Mouse (Mus musculus) heart, embryonic 12.5 days (tissue): Measurements from ENCODE around the gene Rhd. TPM values are rescaled to one million over a fixed set of nuclear protein-coding genes. Genes with fewer than 3 reads are reported as not detected.
A peak's percentile ranks its signal among the peaks of the same experiment; 100 is the strongest.
"Not testable (repeated sequence)": the region's sequence is repeated elsewhere in the genome, so short reads cannot be mapped to it uniquely, and the experiment has no call there.

Source experiments
- ATAC-seq: fragments of 200-750 bp; cut with Nextera tagmentation; 2 replicates; pipeline ENCODE4 v1.8.0; 2017; ENCODE audit warnings: moderate TSS enrichment, moderate library complexity; ENCODE audit not compliant: insufficient number of reproducible peaks, low FRiP score
- H3K27ac ChIP-seq: fragments of 300-500 bp; sonication (generic); 2 replicates; pipeline ENCODE4 v1.5.1; 2016; ENCODE audit warnings: mild to moderate bottlenecking, moderate library complexity; ENCODE audit not compliant: poor library complexity, severe bottlenecking
- H3K27me3 ChIP-seq: fragments of 300-500 bp; sonication (generic); replicated peaks from 2 replicates; pipeline ENCODE4 v1.6.1; 2016; ENCODE audit warnings: mild to moderate bottlenecking, moderate library complexity
- H3K36me3 ChIP-seq: fragments of 300-500 bp; sonication (generic); 2 replicates; pipeline ENCODE4 v1.6.1; 2016; ENCODE audit warnings: mild to moderate bottlenecking, moderate library complexity
- H3K4me1 ChIP-seq: fragments of 300-500 bp; sonication (generic); replicated peaks from 2 replicates; pipeline ENCODE4 v1.6.1; 2016; ENCODE audit warnings: mild to moderate bottlenecking
- H3K4me2 ChIP-seq: fragments of 300-500 bp; sonication (generic); 2 replicates; pipeline ENCODE4 v1.6.1; 2016; ENCODE audit warnings: mild to moderate bottlenecking, moderate library complexity
- H3K4me3 ChIP-seq: fragments of 300-500 bp; sonication (generic); 2 replicates; pipeline ENCODE4 v1.5.1; 2016; ENCODE audit warnings: mild to moderate bottlenecking
- H3K9ac ChIP-seq: fragments of 300-500 bp; sonication (generic); 2 replicates; pipeline ENCODE4 v1.6.1; 2016; ENCODE audit warnings: mild to moderate bottlenecking, moderate library complexity
- H3K9me3 ChIP-seq: fragments of 300-500 bp; sonication (generic); replicated peaks from 2 replicates; pipeline ENCODE4 v1.6.1; 2016; ENCODE audit warnings: mild to moderate bottlenecking, moderate library complexity
- WGBS: fragments of 180-500 bp; shearing (Covaris S2); methylation state at CpG from one replicate; pipeline ENCODE4 v1.1.7; 2016; 5-methylcytosine and 5-hydroxymethylcytosine counted together
- polyA plus RNA-seq: library from polyadenylated mRNA; unstranded; fragments of >200 nt; fragmentation: Nextera tagmentation; extraction: Ambion mirVana; gene quantifications from 2 replicates; pipeline ENCODE4 v1.2.1, GENCODE M21; 2016

Gene Rhd
- polyA plus RNA-seq = 23.6 and 28.1 TPM in 2 replicates

- Histone ChIP-seq H3K4me1 (peaks cover 9% of the 10 kb centered on the region), H3K4me2 (peak within 1 kb of the TSS; percentile 13), H3K36me3 (no peaks in the 10 kb centered on the region), H3K9ac (peak within 1 kb of the TSS; percentile 56), H3K9me3 (no peaks in the 10 kb centered on the region), H3K4me3 (peak within 1 kb of the TSS; percentile 29), H3K27ac (peak within 1 kb of the TSS; percentile 56), H3K27me3 (0 out of 2 replicates have a peak, but pooled peaks cover 12% of the 10 kb centered on the region)
- WGBS = 32% methylated on average over 14 of the region's 14 CpGs
- peak; percentile 79 for ATAC-seq
Observed at GRCm38 (mm10) chr4:134863937-134864729, at the start of gene Rhd. Gene Rhd, plus strand, starts transcription at chr4:134864536.

GRCm38 (mm10) chr4:134817706-134818105 is 46.6 kb upstream of the Rhd start:
- WGBS = 78% methylated on average over 4 of the region's 4 CpGs
- Histone ChIP-seq H3K9ac (no peak overlapping the region), H3K36me3 (peaks cover 14% of the 10 kb centered on the region), H3K4me3 (no peak overlapping the region), H3K4me2 (no peak overlapping the region), H3K27ac (no peak overlapping the region), H3K9me3 (no peaks in the 10 kb centered on the region), H3K4me1 (peaks cover 17% of the 10 kb centered on the region), H3K27me3 (no peaks in the 10 kb centered on the region)
- ATAC-seq = no peak

GRCm38 (mm10) chr4:134821061-134821460 is 43.3 kb upstream of the Rhd start:
- H3K4me2 ChIP-seq = no peak overlapping the region
- no peak for ATAC-seq
- 76% methylated on average over 1 of the region's 1 CpGs for WGBS
- H3K27ac ChIP-seq = no peak overlapping the region
- no peaks in the 10 kb centered on the region for H3K9me3 ChIP-seq
- no peak overlapping the region for H3K4me3 ChIP-seq
- H3K27me3 ChIP-seq = no peaks in the 10 kb centered on the region
- H3K9ac ChIP-seq = no peak overlapping the region
- H3K4me1 ChIP-seq = peaks cover 8% of the 10 kb centered on the region
- peaks cover 24% of the 10 kb centered on the region for H3K36me3 ChIP-seq

GRCm38 (mm10) chr4:134823560-134823959 is 40.8 kb upstream of the Rhd start:
- Histone ChIP-seq H3K4me3 (no peak overlapping the region), H3K27me3 (no peaks in the 10 kb centered on the region), H3K9ac (no peak overlapping the region), H3K9me3 (no peaks in the 10 kb centered on the region), H3K27ac (no peak overlapping the region), H3K36me3 (peaks cover 39% of the 10 kb centered on the region), H3K4me2 (no peak overlapping the region), H3K4me1 (peaks cover 8% of the 10 kb centered on the region)
- WGBS = 67% methylated on average over 2 of the region's 2 CpGs
- no peak for ATAC-seq

- not testable (repeated sequence) for H3K9me3 ChIP-seq, H3K27ac ChIP-seq, H3K9ac ChIP-seq, ATAC-seq, H3K4me3 ChIP-seq, H3K4me2 ChIP-seq, H3K27me3 ChIP-seq, H3K4me1 ChIP-seq
- 93% methylated on average over 11 of the region's 11 CpGs for WGBS
- peaks cover 46% of the 10 kb centered on the region for H3K36me3 ChIP-seq
Observed at GRCm38 (mm10) chr4:134825864-134826263, 38.5 kb upstream of the Rhd start.

GRCm38 (mm10) chr4:134826348-134826747 is 38.0 kb upstream of the Rhd start:
- Histone ChIP-seq H3K27ac (no peak overlapping the region), H3K4me2 (no peak overlapping the region), H3K9ac (no peak overlapping the region), H3K27me3 (no peaks in the 10 kb centered on the region), H3K4me1 (peaks cover 6% of the 10 kb centered on the region), H3K36me3 (peaks cover 50% of the 10 kb centered on the region), H3K9me3 (no peaks in the 10 kb centered on the region), H3K4me3 (no peak overlapping the region)
- no peak for ATAC-seq

GRCm38 (mm10) chr4:134827806-134828205 is 36.5 kb upstream of the Rhd start:
- Histone ChIP-seq H3K4me3 (no peak overlapping the region), H3K27ac (no peak overlapping the region), H3K4me2 (no peak overlapping the region), H3K9me3 (no peaks in the 10 kb centered on the region), H3K9ac (no peak overlapping the region), H3K4me1 (no peaks in the 10 kb centered on the region), H3K27me3 (no peaks in the 10 kb centered on the region), H3K36me3 (peaks cover 61% of the 10 kb centered on the region)
- 88% methylated on average over 11 of the region's 11 CpGs for WGBS
- ATAC-seq = no peak

GRCm38 (mm10) chr4:134831934-134832333 is 32.4 kb upstream of the Rhd start:
- H3K4me2 ChIP-seq = no peak overlapping the region
- no peak overlapping the region for H3K4me3 ChIP-seq
- no peaks in the 10 kb centered on the region for H3K27me3 ChIP-seq
- H3K27ac ChIP-seq = no peak overlapping the region
- peaks cover 54% of the 10 kb centered on the region for H3K36me3 ChIP-seq
- H3K4me1 ChIP-seq = no peaks in the 10 kb centered on the region
- no peak overlapping the region for H3K9ac ChIP-seq
- H3K9me3 ChIP-seq = no peaks in the 10 kb centered on the region
- ATAC-seq = no peak
- 94% methylated on average over 3 of the region's 3 CpGs for WGBS

- no peak overlapping the region for H3K4me3 ChIP-seq
- no peaks in the 10 kb centered on the region for H3K27me3 ChIP-seq
- H3K36me3 ChIP-seq = peaks cover 35% of the 10 kb centered on the region
- no peak overlapping the region for H3K4me2 ChIP-seq
- no peak overlapping the region for H3K9ac ChIP-seq
- H3K9me3 ChIP-seq = no peaks in the 10 kb centered on the region
- ATAC-seq = no peak
- no peaks in the 10 kb centered on the region for H3K4me1 ChIP-seq
- H3K27ac ChIP-seq = no peak overlapping the region
- WGBS = 92% methylated on average over 4 of the region's 4 CpGs
Observed at GRCm38 (mm10) chr4:134835486-134835885, 28.9 kb upstream of the Rhd start.

- ATAC-seq = no peak
- 68% methylated on average over 1 of the region's 1 CpGs for WGBS
Observed at GRCm38 (mm10) chr4:134838221-134838620, 26.1 kb upstream of the Rhd start.

GRCm38 (mm10) chr4:134838706-134839105 is 25.6 kb upstream of the Rhd start:
- H3K9me3 ChIP-seq, H3K9ac ChIP-seq, H3K4me1 ChIP-seq, ATAC-seq, H3K4me2 ChIP-seq, H3K27ac ChIP-seq, H3K27me3 ChIP-seq, H3K4me3 ChIP-seq, H3K36me3 ChIP-seq: not testable (repeated sequence)
- 83% methylated on average over 3 of the region's 3 CpGs for WGBS

More at GRCm38 (mm10) chr4:134838221-134838620, 26.1 kb upstream of the Rhd start:
- no peak overlapping the region for H3K9ac ChIP-seq
- no peaks in the 10 kb centered on the region for H3K9me3 ChIP-seq
- H3K4me1 ChIP-seq = no peaks in the 10 kb centered on the region
- H3K36me3 ChIP-seq = peaks cover 13% of the 10 kb centered on the region
- H3K27ac ChIP-seq = no peak overlapping the region
- no peak overlapping the region for H3K4me3 ChIP-seq
- H3K27me3 ChIP-seq = no peaks in the 10 kb centered on the region
- no peak overlapping the region for H3K4me2 ChIP-seq

GRCm38 (mm10) chr4:134840231-134840630 is 24.1 kb upstream of the Rhd start:
- no peak overlapping the region for H3K4me2 ChIP-seq
- H3K27me3 ChIP-seq = no peaks in the 10 kb centered on the region
- 95% methylated on average over 1 of the region's 1 CpGs for WGBS

More at GRCm38 (mm10) chr4:134840231-134840630, 24.1 kb upstream of the Rhd start:
- Histone ChIP-seq H3K4me1 (peaks cover 1% of the 10 kb centered on the region; the same call in 1 of the 2 replicates), H3K4me3 (no peak overlapping the region), H3K9ac (no peak overlapping the region), H3K36me3 (peaks cover 9% of the 10 kb centered on the region), H3K9me3 (no peaks in the 10 kb centered on the region), H3K27ac (no peak overlapping the region)
- no peak for ATAC-seq
